Mouse (Mus musculus): Measurements from ENCODE around the gene Col4a2. TPM values are rescaled to one million over a fixed set of nuclear protein-coding genes. Genes with fewer than 3 reads are reported as not detected.

Col4a2 gene
- not detected for polyA plus RNA-seq (2017; shearing (Covaris generic))

GRCm38 (mm10) chr8:11312349-11313175 is at the start of gene Col4a2, which contains the start of gene Col4a1:
Gene Col4a2, plus strand, starts transcription at chr8:11312805.
Gene Col4a1, minus strand, starts transcription at chr8:11312826.

GRCm38 (mm10) chr8:11477811-11478761 is 165.5 kb downstream of the Col4a2 start, which contains the start of gene Rab20:
Gene Rab20, minus strand, starts transcription at chr8:11478710.

DNA sequence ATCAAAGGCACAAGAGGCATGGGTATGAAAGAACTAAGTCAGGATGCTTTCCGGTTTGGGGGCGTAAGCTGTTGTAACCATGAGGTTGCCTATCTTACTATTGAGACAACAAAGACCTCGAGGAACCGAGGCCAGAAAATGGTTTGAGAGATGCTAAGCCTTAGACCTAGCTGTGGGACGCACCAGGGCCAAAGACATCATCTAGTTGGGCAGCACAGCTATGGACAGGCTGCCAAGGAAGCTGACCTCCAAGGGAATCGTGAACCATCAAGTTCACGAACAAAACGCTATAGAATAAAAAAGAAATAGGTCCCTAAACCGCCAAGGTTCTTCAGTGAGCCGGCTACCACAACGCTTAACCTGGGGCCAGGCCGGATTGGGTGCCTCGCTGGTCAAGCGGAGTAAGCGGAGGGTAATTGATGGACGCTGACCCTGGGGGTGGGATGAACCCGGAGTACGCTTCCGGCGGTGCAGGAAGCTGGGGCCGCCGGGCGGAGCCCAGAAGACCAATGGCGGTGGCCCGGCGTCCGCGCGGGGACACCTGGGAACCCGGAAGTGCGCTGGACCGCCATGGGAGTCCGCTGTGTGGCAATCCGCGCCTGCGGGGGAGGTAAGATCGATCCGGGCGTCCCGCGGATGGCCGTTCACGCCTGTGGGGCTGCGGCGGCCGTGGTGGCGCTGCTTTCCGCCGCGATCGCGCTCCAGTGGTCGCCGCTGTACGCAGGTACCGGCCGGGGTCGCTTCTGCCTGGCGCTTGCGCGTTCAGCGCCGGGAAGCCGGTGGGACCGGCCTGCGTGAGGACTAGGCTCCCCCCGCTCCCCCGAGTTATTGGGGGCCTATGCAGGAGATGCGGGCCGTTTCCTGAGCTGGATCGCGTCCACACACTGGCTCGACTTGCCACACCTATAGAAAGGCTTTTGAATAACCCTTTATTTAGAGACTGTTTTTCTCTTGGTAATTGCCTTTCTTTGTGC is 184.7 kb downstream of the Col4a2 start, which contains the start of gene Naxd:
Gene Naxd, plus strand, starts transcription at position 490 of the 974 bp plus-strand sequence.

Other genes with a start within 250 kb of the Col4a2 start
- gene Col4a1, start within 50 bp of the Col4a2 start, polyA plus RNA-seq (2017; shearing (Covaris generic)) = not detected
- 13.4 TPM for gene Rab20, start 165.9 kb downstream of the Col4a2 start, polyA plus RNA-seq (2017; shearing (Covaris generic))
- gene Naxd, start 184.7 kb downstream of the Col4a2 start, polyA plus RNA-seq (2017; shearing (Covaris generic)) = 74.7 TPM
- 14.8 TPM for gene Cars2, start 238.0 kb downstream of the Col4a2 start, polyA plus RNA-seq (2017; shearing (Covaris generic))
- gene Ing1, start 242.8 kb downstream of the Col4a2 start, polyA plus RNA-seq (2017; shearing (Covaris generic)) = 66.0 TPM